Mouse (Mus musculus) hindbrain, embryonic 11.5 days (tissue): ENCODE results near the gene Gm49358. TPM values are rescaled to one million over a fixed set of nuclear protein-coding genes. Genes with fewer than 3 reads are reported as not detected.

Experiments used
- ATAC-seq: fragments of 200-750 bp; cut with Nextera tagmentation; 2 replicates; pipeline ENCODE4 v1.8.0; 2017; ENCODE audit warnings: mild to moderate bottlenecking, moderate TSS enrichment, moderate library complexity; ENCODE audit not compliant: low FRiP score
- DNase-seq: peaks from one replicate; pipeline ENCODE4 v3.0.0-alpha.2; 2015; ENCODE audit warnings: low spot score
- H3K27ac ChIP-seq: fragments of 300-500 bp; sonication (generic); 2 replicates; pipeline ENCODE4 v1.5.1; 2014; ENCODE audit warnings: mild to moderate bottlenecking, low read depth, low read length
- H3K27me3 ChIP-seq: fragments of 300-500 bp; sonication (generic); 2 replicates; pipeline ENCODE4 v1.6.1; 2014; ENCODE audit warnings: mild to moderate bottlenecking, low read length, moderate library complexity, mixed read lengths; ENCODE audit not compliant: control insufficient read depth, insufficient read depth
- H3K36me3 ChIP-seq: fragments of 300-500 bp; sonication (generic); 2 replicates; pipeline ENCODE4 v1.6.1; 2014; ENCODE audit warnings: mild to moderate bottlenecking, low read length, moderate library complexity, mixed read lengths; ENCODE audit not compliant: control insufficient read depth, insufficient read depth
- H3K4me1 ChIP-seq: fragments of 300-500 bp; sonication (generic); replicated peaks from 2 replicates; pipeline ENCODE4 v1.6.1; 2014; ENCODE audit warnings: low read length, mixed read lengths; ENCODE audit not compliant: control insufficient read depth, insufficient read depth
- H3K4me2 ChIP-seq: fragments of 300-500 bp; sonication (generic); replicated peaks from 2 replicates; pipeline ENCODE4 v1.6.1; 2014; ENCODE audit warnings: mild to moderate bottlenecking, low read depth, low read length
- H3K4me3 ChIP-seq: fragments of 300-500 bp; sonication (generic); 2 replicates; pipeline ENCODE4 v1.5.1; 2014; ENCODE audit warnings: low read depth, low read length
- H3K9ac ChIP-seq: fragments of 300-500 bp; sonication (generic); 2 replicates; pipeline ENCODE4 v1.6.1; 2014; ENCODE audit warnings: low read depth, low read length
- H3K9me3 ChIP-seq: fragments of 300-500 bp; sonication (generic); 2 replicates; pipeline ENCODE4 v1.6.1; 2016; ENCODE audit warnings: low read length; ENCODE audit not compliant: control insufficient read depth
- WGBS: fragments of 180-500 bp; shearing (Covaris S2); extraction: QIAGEN DNeasy Blood & Tissue Kit; methylation state at CpG from one replicate; pipeline ENCODE4 v1.1.7; 2014; 5-methylcytosine and 5-hydroxymethylcytosine counted together
- polyA plus RNA-seq: library from polyadenylated mRNA; unstranded; fragments of >200 nt; fragmentation: Nextera tagmentation; extraction: Ambion mirVana; gene quantifications from 2 replicates; pipeline ENCODE4 v1.2.1, GENCODE M21; 2014

Gene Gm49358
- not detected in 2 replicates for polyA plus RNA-seq

DNA sequence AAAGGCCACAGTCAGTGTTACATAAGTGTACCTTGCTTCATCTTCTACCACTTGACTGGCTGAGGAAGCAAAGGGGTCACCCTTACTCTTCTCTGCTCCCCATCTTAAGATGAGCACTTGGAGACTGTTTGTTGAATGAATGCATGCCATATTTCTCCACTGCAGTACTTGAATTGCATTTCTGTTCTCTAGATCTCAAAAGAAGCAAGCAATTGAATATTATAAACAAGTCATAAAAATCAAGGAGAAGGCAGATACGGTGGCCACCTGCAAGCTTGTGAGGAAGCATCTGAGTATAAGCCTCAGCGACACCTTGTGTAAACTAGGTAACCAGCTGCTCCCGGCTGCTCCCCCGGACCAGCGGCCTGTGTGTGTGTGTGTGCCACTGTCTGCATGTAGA lies at the start of gene Gm49358:
TSS of gene Gm49358 (plus strand) at position 301 of the 400 bp plus-strand sequence.
- no peak within 1 kb of the TSS for H3K9ac ChIP-seq
- H3K4me3 ChIP-seq, result no peak within 1 kb of the TSS
- H3K4me2 ChIP-seq, result no peak within 1 kb of the TSS
- 94% methylated on average over 5 of the region's 5 CpGs for WGBS
- no peaks in the 10 kb centered on the region for H3K4me1 ChIP-seq
- DNase-seq, result no peak
- no peak for ATAC-seq
- no peak within 1 kb of the TSS for H3K27ac ChIP-seq
- H3K27me3 ChIP-seq, result no peaks in the 10 kb centered on the region
- no peaks in the 10 kb centered on the region for H3K9me3 ChIP-seq
- no peaks in the 10 kb centered on the region for H3K36me3 ChIP-seq

DNA sequence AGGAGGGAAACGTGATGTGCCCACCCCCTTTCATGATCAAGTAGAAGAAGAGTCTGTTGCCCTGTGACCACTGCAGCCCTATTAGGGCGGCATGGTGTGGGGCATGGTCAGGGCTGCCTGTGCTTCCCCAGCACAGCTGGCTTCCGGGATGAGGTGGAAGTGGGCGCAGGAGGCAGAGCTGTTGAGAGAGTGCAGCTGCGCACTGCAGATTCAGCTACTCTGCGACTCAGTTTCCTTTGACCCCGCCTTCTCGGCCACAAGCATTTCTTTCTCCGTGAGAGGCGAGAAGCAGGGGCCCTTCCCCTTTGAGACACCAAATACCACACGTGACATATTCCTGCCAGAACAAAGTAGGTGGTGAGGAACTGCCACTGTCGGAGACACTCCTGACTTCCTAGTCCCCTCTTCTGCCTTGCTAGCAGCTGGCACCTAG lies 36.2 kb upstream of the Gm49358 start:
- no peaks in the 10 kb centered on the region for H3K27me3 ChIP-seq

DNA sequence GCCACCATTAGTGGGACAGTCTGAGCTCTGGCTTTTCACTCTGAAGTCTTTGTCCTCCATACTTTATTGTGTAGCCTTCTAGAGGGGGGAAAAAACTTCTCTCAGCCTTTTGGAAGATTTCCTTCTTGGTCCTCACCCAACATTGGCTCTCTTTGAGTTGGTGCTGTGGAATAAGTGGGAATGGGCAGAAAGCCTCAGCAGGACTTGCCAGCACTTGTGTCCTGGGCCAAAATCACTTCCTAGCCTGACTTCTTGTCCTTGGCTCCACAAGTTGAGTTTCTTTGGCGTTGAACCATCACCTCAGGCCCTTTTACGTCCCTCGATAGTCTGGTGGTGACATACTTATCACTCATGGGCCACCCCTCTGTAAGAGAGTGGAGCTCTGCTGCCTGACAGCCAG lies 35.6 kb upstream of the Gm49358 start:
- H3K9me3 ChIP-seq, result no peaks in the 10 kb centered on the region
- H3K27ac ChIP-seq, result no peak overlapping the region
- H3K27me3 ChIP-seq, result no peaks in the 10 kb centered on the region
- H3K36me3 ChIP-seq, result no peaks in the 10 kb centered on the region
- no peak overlapping the region for H3K9ac ChIP-seq
- 0 out of 2 replicates have a peak, but pooled peaks cover 2% of the 10 kb centered on the region for H3K4me1 ChIP-seq
- no peak for ATAC-seq
- H3K4me2 ChIP-seq, result no peak overlapping the region
- no peak overlapping the region for H3K4me3 ChIP-seq
- DNase-seq, result no peak
- WGBS, result 93% methylated on average over 3 of the region's 3 CpGs

More for the DNA sequence above, 36.2 kb upstream of the Gm49358 start:
- H3K36me3 ChIP-seq, result no peaks in the 10 kb centered on the region
- H3K4me3 ChIP-seq, result peak overlapping the region; percentile 19
- 0 out of 2 replicates have a peak, but pooled peaks cover 2% of the 10 kb centered on the region for H3K4me1 ChIP-seq
- H3K27ac ChIP-seq, result no peak overlapping the region
- DNase-seq, result peak; percentile 48
- H3K9ac ChIP-seq, result peak overlapping the region; percentile 52
- WGBS, result 10% methylated on average over 12 of the region's 12 CpGs
- peak overlapping the region; percentile 44 for H3K4me2 ChIP-seq
- peak; percentile 70 for ATAC-seq
- H3K9me3 ChIP-seq, result no peaks in the 10 kb centered on the region

DNA sequence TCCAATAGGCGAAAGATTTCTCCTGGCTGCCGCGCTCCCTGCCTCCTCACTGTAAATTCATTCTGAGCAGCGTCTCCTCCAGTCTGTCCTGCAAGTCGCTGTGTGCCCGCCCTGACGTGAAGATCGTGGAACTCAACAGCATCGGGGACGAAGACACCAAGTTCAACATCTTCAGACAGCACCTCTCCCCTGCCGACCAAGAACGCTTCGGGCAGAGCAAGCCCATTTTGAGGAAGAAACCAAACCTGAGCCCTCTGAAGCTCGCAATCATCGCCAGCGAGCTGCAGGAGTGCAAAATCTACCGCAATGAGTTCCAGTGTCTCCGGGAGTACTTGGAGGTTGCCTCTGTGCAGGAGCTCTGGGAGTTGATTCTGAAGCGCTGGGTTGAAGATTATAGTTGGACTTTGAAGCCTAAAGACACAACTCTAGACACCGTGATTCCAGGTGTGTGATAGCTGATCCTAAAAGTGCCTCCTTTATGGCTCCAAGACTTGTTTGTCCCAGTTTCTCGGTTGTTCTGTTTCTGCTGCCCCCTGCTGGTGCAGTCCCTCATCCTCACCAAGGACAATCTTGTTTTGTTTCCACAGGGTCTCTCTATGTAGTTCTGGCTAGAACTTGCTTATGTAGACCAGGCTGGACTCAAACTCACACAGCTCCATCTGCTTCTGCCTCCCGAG lies 32.8 kb upstream of the Gm49358 start:
- DNase-seq (peak; percentile 92), ATAC-seq (peak; percentile 49; the same call in 1 of the 2 replicates)
- 16% methylated on average over 22 of the region's 22 CpGs for WGBS
- peak overlapping the region; percentile 29 for H3K9ac ChIP-seq
- H3K4me2 ChIP-seq, result peak overlapping the region; percentile 41
- H3K9me3 ChIP-seq, result no peaks in the 10 kb centered on the region
- no peaks in the 10 kb centered on the region for H3K27me3 ChIP-seq
- H3K4me3 ChIP-seq, result peak overlapping the region; percentile 28
- no peak overlapping the region for H3K27ac ChIP-seq
- no peaks in the 10 kb centered on the region for H3K36me3 ChIP-seq
- 0 out of 2 replicates have a peak, but pooled peaks cover 2% of the 10 kb centered on the region for H3K4me1 ChIP-seq

DNA sequence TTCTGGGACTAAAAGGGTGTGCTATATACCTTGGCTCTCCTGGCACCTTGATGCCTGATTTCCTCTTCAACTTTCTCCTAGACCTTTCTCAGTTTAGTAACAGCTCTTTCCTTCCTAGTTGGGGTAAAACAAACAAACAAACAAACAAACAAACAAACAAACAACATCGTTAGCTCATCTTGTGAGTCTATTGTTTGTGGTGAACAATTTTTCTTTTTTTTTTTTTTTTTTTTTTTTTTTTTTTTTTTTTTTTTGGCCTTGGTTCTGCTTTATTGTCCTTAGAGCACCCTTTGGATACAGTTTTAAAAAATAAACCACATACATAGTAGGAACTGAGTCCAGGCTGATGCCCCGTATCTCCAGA lies 32.3 kb upstream of the Gm49358 start:
- Histone ChIP-seq H3K36me3 (no peaks in the 10 kb centered on the region), H3K27ac (no peak overlapping the region), H3K4me2 (no peak overlapping the region), H3K9me3 (no peaks in the 10 kb centered on the region), H3K4me1 (0 out of 2 replicates have a peak, but pooled peaks cover 2% of the 10 kb centered on the region), H3K27me3 (no peaks in the 10 kb centered on the region), H3K4me3 (no peak overlapping the region), H3K9ac (no peak overlapping the region; the same call in 1 of the 2 replicates)
- no peak for DNase-seq
- ATAC-seq, result no peak
- WGBS, result 65% methylated on average over 2 of the region's 2 CpGs

DNA sequence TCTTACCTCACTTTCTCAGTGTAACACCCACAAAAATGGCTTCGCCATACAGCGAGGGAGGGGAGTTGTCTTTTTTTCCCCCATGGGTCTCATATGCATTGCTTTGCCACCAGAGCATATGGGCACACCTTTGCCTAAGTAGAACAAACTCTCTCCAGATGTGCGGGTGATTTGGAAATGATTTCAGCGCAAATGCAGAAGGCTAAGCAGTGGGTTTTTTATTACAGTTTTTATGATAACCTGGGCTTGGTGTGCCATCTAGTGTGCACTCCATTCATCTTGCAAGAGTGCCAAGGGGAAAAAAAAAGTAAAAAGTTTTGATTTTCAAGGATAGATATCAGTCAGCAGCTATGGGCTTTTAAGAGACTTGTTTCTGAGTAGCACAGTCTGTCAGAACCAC lies 28.7 kb upstream of the Gm49358 start:
- ATAC-seq (no peak), DNase-seq (no peak)
- Histone ChIP-seq H3K9ac (no peak overlapping the region), H3K27me3 (no peaks in the 10 kb centered on the region), H3K27ac (no peak overlapping the region), H3K4me3 (no peak overlapping the region), H3K4me2 (no peak overlapping the region), H3K9me3 (no peaks in the 10 kb centered on the region), H3K36me3 (no peaks in the 10 kb centered on the region), H3K4me1 (no peaks in the 10 kb centered on the region)
- 89% methylated on average over 4 of the region's 4 CpGs for WGBS

DNA sequence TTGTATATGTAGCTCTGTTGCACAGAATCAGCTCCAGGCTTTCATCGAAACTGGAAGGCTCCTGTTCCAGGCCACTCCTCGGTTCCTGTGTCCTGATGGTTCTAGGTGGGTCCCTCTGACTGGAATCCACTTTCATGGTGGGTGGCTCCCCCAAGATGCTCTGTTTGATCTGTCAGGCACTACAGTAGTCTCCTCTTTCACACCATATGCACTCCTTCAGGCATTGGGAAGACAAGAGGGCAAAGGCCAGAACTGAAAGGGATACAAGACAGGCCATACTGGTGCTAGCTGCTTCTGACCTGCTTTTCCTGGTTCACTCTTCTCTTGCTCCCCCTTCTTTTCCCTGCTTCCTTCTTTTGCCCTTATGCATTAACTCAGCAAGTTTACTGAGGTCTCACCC lies 20.9 kb upstream of the Gm49358 start:
- Histone ChIP-seq H3K27ac (no peak overlapping the region), H3K4me3 (no peak overlapping the region), H3K36me3 (no peaks in the 10 kb centered on the region), H3K27me3 (no peaks in the 10 kb centered on the region), H3K9ac (no peak overlapping the region), H3K4me2 (no peak overlapping the region), H3K9me3 (no peaks in the 10 kb centered on the region), H3K4me1 (no peaks in the 10 kb centered on the region)
- ATAC-seq, result no peak
- DNase-seq, result no peak
- WGBS, result 84% methylated on average over 2 of the region's 2 CpGs

DNA sequence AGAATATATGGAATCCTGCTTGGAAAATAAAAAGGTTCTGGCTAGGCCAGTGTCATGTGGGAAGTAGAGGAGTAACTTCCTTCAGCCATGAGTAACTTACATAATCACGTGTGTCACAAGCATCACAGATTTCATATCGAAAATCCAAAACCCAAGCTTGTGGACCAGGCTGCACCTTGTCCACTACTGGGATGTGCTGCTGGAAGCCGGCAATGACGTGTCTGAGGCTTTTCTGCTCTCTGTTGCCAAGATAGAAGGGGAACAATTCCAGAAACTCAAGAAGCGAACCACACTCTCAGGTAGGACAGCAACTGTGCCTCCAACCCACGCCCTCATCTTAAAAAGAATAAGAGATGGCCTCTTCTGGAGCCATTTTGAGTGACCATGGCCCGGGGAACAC lies 19.5 kb upstream of the Gm49358 start:
- no peak for ATAC-seq
- 87% methylated on average over 7 of the region's 7 CpGs for WGBS

DNA sequence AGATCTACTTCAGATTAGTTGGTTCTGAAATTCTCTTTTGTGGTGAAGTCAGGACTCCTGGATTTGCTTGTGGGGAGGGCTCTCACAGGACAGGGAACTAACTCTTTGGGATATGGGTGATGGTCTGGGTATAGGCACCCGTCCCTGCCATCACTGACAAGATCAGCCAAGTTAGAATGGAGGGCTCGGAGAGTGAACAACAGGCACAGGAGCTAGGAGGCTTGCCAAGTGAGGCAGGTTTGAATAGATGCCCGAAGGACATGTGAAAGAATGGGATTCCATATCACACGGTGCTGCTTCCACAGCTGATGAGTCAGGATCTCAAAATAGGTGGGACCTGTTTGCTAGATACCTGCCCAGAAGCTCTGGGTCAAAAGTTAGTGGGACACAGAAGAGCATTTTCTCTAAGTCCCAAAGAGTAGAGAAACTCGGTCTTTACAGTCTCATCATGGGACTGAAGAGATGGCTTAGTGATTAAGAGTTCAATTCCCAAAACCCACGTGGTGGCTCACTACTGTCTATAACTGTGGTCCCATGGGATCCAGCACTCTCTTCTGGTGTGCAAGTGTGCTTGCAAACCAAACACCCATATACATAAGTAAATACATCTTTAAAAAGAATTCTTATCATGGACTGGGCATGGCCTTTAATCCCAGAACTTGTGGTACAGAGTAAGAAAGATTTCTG lies 7.8 kb upstream of the Gm49358 start:
- ATAC-seq (no peak), DNase-seq (no peak)
- Histone ChIP-seq H3K4me3 (no peak overlapping the region), H3K9me3 (no peaks in the 10 kb centered on the region), H3K4me1 (no peaks in the 10 kb centered on the region), H3K9ac (no peak overlapping the region), H3K27me3 (no peaks in the 10 kb centered on the region), H3K4me2 (no peak overlapping the region), H3K27ac (no peak overlapping the region), H3K36me3 (no peaks in the 10 kb centered on the region)
- 78% methylated on average over 6 of the region's 6 CpGs for WGBS

More for the DNA sequence above, 19.5 kb upstream of the Gm49358 start:
- no peak for DNase-seq
- Histone ChIP-seq H3K9me3 (no peaks in the 10 kb centered on the region), H3K27ac (no peak overlapping the region), H3K9ac (no peak overlapping the region), H3K4me2 (no peak overlapping the region), H3K4me3 (no peak overlapping the region), H3K4me1 (no peaks in the 10 kb centered on the region), H3K36me3 (no peaks in the 10 kb centered on the region), H3K27me3 (no peaks in the 10 kb centered on the region)
